Mouse (Mus musculus) lung, embryonic 14.5 days (tissue): ENCODE results near the gene Sh3bp1. TPM values are rescaled to one million over a fixed set of nuclear protein-coding genes. Genes with fewer than 3 reads are reported as not detected.

ENCODE experiments used
- ATAC-seq: fragments of 200-750 bp; cut with Nextera tagmentation; 2 replicates; pipeline ENCODE4 v1.8.0; 2017; ENCODE audit warnings: mild to moderate bottlenecking, moderate TSS enrichment, moderate library complexity; ENCODE audit not compliant: insufficient read depth
- DNase-seq: peaks from one replicate; pipeline ENCODE4 v3.0.0-alpha.2; 2015
- H3K27ac ChIP-seq: fragments of 300-500 bp; sonication (generic); 2 replicates; pipeline ENCODE4 v1.5.1; 2014; ENCODE audit warnings: low read depth, mild to moderate bottlenecking, moderate library complexity
- H3K27me3 ChIP-seq: fragments of 300-500 bp; sonication (generic); 2 replicates; pipeline ENCODE4 v1.6.1; 2014; ENCODE audit warnings: low read length, control low read depth; ENCODE audit not compliant: insufficient read depth
- H3K36me3 ChIP-seq: fragments of 300-500 bp; sonication (generic); 2 replicates; pipeline ENCODE4 v1.6.1; 2014; ENCODE audit warnings: control low read depth; ENCODE audit not compliant: insufficient read depth
- H3K4me1 ChIP-seq: fragments of 300-500 bp; sonication (generic); 2 replicates; pipeline ENCODE4 v1.6.1; 2014; ENCODE audit warnings: antibody characterized with exemption, control low read depth; ENCODE audit not compliant: insufficient read depth
- H3K4me2 ChIP-seq: fragments of 300-500 bp; sonication (generic); 2 replicates; pipeline ENCODE4 v1.6.1; 2014; ENCODE audit warnings: mild to moderate bottlenecking
- H3K4me3 ChIP-seq: fragments of 300-500 bp; sonication (generic); 2 replicates; pipeline ENCODE4 v1.5.1; 2014; ENCODE audit warnings: low read depth, low read length
- H3K9ac ChIP-seq: fragments of 300-500 bp; sonication (generic); 2 replicates; pipeline ENCODE4 v1.6.1; 2014
- H3K9me3 ChIP-seq: fragments of 300-500 bp; sonication (generic); 2 replicates; pipeline ENCODE4 v1.6.1; 2016; ENCODE audit warnings: low read depth, low read length, control low read depth
- CTCF ChIP-seq: IDR thresholded peaks from 2 replicates; pipeline ENCODE4 v1.5.1; 2016; ENCODE audit warnings: antibody characterized with exemption, low read depth
- WGBS: fragments of 180-500 bp; shearing (Covaris S2); extraction: QIAGEN DNeasy Blood & Tissue Kit; methylation state at CpG from one replicate; pipeline ENCODE4 v1.1.7; 2014; 5-methylcytosine and 5-hydroxymethylcytosine counted together
- polyA plus RNA-seq: library from polyadenylated mRNA; unstranded; fragments of >200 nt; fragmentation: Nextera tagmentation; extraction: Ambion mirVana; gene quantifications from 2 replicates; pipeline ENCODE4 v1.2.1, GENCODE M21; 2014

The Sh3bp1 gene
- polyA plus RNA-seq, 1 experiment from 2014 or later: 43.9 TPM

DNA sequence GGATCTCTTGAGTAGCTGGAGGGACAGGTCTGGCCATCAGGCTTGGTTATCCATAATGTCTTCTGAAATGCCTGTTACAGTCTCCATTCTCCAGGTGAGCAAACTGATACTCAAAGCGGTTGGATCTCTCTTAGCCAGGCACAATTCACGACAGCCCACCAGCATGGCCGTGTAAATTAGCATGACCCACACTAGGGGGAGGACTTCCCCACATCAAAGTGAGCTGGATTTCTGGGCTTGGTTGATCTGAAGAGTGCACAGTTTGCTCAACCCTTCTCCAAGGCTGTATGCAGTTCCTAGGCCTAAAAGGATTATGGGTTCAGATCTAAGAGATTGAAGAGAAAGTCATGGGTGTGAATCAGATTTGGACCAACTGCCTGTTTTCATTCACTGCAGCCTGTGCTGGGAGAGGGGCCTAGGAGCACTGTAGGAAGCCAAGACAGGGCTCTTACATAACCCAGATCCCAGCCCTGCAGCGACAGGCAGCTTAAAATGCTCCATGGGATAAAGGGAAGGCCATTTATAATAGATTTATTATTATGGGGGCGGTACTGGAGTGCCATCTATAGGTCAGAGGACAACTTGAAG lies 27.5 kb upstream of the Sh3bp1 start:
- Histone ChIP-seq H3K27ac (no peak overlapping the region), H3K36me3 (no peaks in the 10 kb centered on the region), H3K4me3 (no peak overlapping the region), H3K4me1 (peaks cover 9% of the 10 kb centered on the region), H3K9ac (no peak overlapping the region), H3K9me3 (no peaks in the 10 kb centered on the region), H3K27me3 (no peaks in the 10 kb centered on the region), H3K4me2 (no peak overlapping the region)
- WGBS: 33% methylated on average over 5 of the region's 5 CpGs
- TF ChIP-seq CTCF: peak; percentile 47
- no peak for ATAC-seq
- DNase-seq: no peak

GRCm38 (mm10) chr15:78873803-78874435 lies 25.6 kb upstream of the Sh3bp1 start:
- peak overlapping the region; percentile 12; the same call in 1 of the 2 replicates for H3K4me2 ChIP-seq
- TF ChIP-seq CTCF: peak; percentile 18; the same call in 1 of the 2 replicates
- ATAC-seq: no peak
- no peak overlapping the region for H3K4me3 ChIP-seq
- H3K4me1 ChIP-seq: peaks cover 2% of the 10 kb centered on the region
- no peaks in the 10 kb centered on the region for H3K27me3 ChIP-seq
- no peak overlapping the region for H3K27ac ChIP-seq
- H3K36me3 ChIP-seq: no peaks in the 10 kb centered on the region
- peak; percentile 56 for DNase-seq
- no peak overlapping the region for H3K9ac ChIP-seq
- no peaks in the 10 kb centered on the region for H3K9me3 ChIP-seq
- WGBS: 41% methylated on average over 13 of the region's 13 CpGs

GRCm38 (mm10) chr15:78874989-78875388 lies 24.6 kb upstream of the Sh3bp1 start:
- Histone ChIP-seq H3K4me2 (no peak overlapping the region), H3K36me3 (peaks cover 3% of the 10 kb centered on the region; the same call in 1 of the 2 replicates), H3K9me3 (no peaks in the 10 kb centered on the region), H3K27me3 (no peaks in the 10 kb centered on the region), H3K4me1 (peaks cover 6% of the 10 kb centered on the region; the same call in 1 of the 2 replicates), H3K27ac (peak overlapping the region; percentile 99), H3K4me3 (no peak overlapping the region), H3K9ac (no peak overlapping the region)
- ATAC-seq (no peak), DNase-seq (no peak)
- 68% methylated on average over 8 of the region's 8 CpGs for WGBS
- TF ChIP-seq CTCF: no peak

DNA sequence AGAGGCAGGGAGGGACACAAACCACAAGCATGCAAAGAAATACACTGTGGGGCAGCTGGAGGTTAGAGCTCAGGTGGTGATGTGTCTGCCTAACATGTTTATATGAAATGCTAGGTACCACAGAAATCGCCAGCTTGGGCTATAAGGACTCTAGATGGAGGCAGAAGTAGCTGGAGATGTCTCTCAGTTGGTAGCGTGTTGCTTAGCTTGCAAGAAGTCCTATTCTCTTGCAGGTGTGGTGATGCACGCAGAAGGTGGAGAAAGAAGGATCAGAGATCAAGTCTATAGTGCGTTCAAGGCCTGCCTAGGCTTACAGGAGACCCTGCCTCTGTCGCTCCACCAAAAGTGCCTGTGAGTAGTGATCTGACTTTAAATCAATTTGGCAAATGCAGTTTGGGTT lies 24.0 kb upstream of the Sh3bp1 start:
- no peak overlapping the region for H3K4me3 ChIP-seq
- no peaks in the 10 kb centered on the region for H3K27me3 ChIP-seq
- ATAC-seq (no peak), DNase-seq (no peak)
- H3K27ac ChIP-seq: peak overlapping the region; percentile 99
- WGBS: 64% methylated on average over 5 of the region's 5 CpGs
- peak overlapping the region; percentile 78 for H3K4me2 ChIP-seq
- no peak for TF ChIP-seq CTCF
- H3K9me3 ChIP-seq: no peaks in the 10 kb centered on the region
- H3K4me1 ChIP-seq: peaks cover 6% of the 10 kb centered on the region; the same call in 1 of the 2 replicates
- H3K36me3 ChIP-seq: peaks cover 8% of the 10 kb centered on the region
- H3K9ac ChIP-seq: peak overlapping the region; percentile 84; the same call in 1 of the 2 replicates

- Histone ChIP-seq H3K4me2 (peak overlapping the region; percentile 78), H3K36me3 (peaks cover 16% of the 10 kb centered on the region), H3K9me3 (no peaks in the 10 kb centered on the region), H3K4me3 (peak overlapping the region; percentile 72), H3K27ac (peak overlapping the region; percentile 99), H3K4me1 (peaks cover 6% of the 10 kb centered on the region; the same call in 1 of the 2 replicates), H3K9ac (peak overlapping the region; percentile 84), H3K27me3 (no peaks in the 10 kb centered on the region)
- TF ChIP-seq CTCF: peak; percentile 87
- under 1% methylated on average over 17 of the region's 17 CpGs for WGBS
- peak; percentile 29 for ATAC-seq
- DNase-seq: peak; percentile 95
Measured at GRCm38 (mm10) chr15:78876258-78876696, 23.3 kb upstream of the Sh3bp1 start.

GRCm38 (mm10) chr15:78876991-78877809 lies 22.4 kb upstream of the Sh3bp1 start, which contains the start of gene Gga1:
Gga1 (plus strand) TSS chr15:78877190.
- H3K4me3 ChIP-seq: peak within 1 kb of the TSS; percentile 72
- H3K36me3 ChIP-seq: peaks cover 25% of the 10 kb centered on the region
- no peaks in the 10 kb centered on the region for H3K9me3 ChIP-seq
- peak; percentile 99 for DNase-seq
- H3K27ac ChIP-seq: peak within 1 kb of the TSS; percentile 99
- peak within 1 kb of the TSS; percentile 78 for H3K4me2 ChIP-seq
- peak; percentile 90 for ATAC-seq
- TF ChIP-seq CTCF: no peak
- H3K9ac ChIP-seq: peak within 1 kb of the TSS; percentile 84
- under 1% methylated on average over 51 of the region's 95 CpGs for WGBS
- H3K4me1 ChIP-seq: peaks cover 6% of the 10 kb centered on the region; the same call in 1 of the 2 replicates
- no peaks in the 10 kb centered on the region for H3K27me3 ChIP-seq
